Mouse (Mus musculus): ENCODE measurements around the gene Erp27. TPM values are rescaled to one million over a fixed set of nuclear protein-coding genes. Genes with fewer than 3 reads are reported as not detected.

The Erp27 gene
- polyA plus RNA-seq, 1 experiment from 2014 or later, result 0.96 TPM

GRCm38 (mm10) chr6:136903885-136904470, 18.0 kb downstream of the Erp27 start:
- WGBS, result 62% methylated on average over 8 of the region's 8 CpGs
- Histone ChIP-seq H3K36me3 (ENCODE audit: control insufficient read depth, insufficient read depth) (no peaks in the 10 kb centered on the region), H3K4me1 (ENCODE audit: control insufficient read depth, insufficient read depth, low read length) (peaks cover 7% of the 10 kb centered on the region; the same call in 1 of the 2 replicates), H3K27me3 (ENCODE audit: control insufficient read depth, insufficient read depth, low read length) (no peaks in the 10 kb centered on the region), H3K4me3 (ENCODE audit: low read length) (no peak overlapping the region), H3K4me2 (ENCODE audit: low read depth, low read length) (no peak overlapping the region), H3K9me3 (replicated peaks; ENCODE audit: control insufficient read depth, low read length) (peaks cover 2% of the 10 kb centered on the region; the same call in 1 of the 2 replicates), H3K27ac (ENCODE audit: low read length) (no peak overlapping the region), H3K9ac (ENCODE audit: low read length) (no peak overlapping the region)
- no peak for ATAC-seq (replicated peaks; ENCODE audit: extremely low read depth, insufficient read depth, low FRiP score)

- Histone ChIP-seq H3K27me3 (ENCODE audit: control insufficient read depth, insufficient read depth, low read length) (no peaks in the 10 kb centered on the region), H3K4me1 (ENCODE audit: control insufficient read depth, insufficient read depth, low read length) (peaks cover 17% of the 10 kb centered on the region), H3K4me2 (ENCODE audit: low read depth, low read length) (no peak overlapping the region), H3K9ac (ENCODE audit: low read length) (no peak overlapping the region), H3K4me3 (ENCODE audit: low read length) (no peak overlapping the region), H3K9me3 (replicated peaks; ENCODE audit: control insufficient read depth, low read length) (peaks cover 2% of the 10 kb centered on the region; the same call in 1 of the 2 replicates), H3K27ac (ENCODE audit: low read length) (no peak overlapping the region), H3K36me3 (ENCODE audit: control insufficient read depth, insufficient read depth) (no peaks in the 10 kb centered on the region)
- 79% methylated on average over 9 of the region's 9 CpGs for WGBS
- ATAC-seq (replicated peaks; ENCODE audit: extremely low read depth, insufficient read depth, low FRiP score), result no peak
These were observed 19.5 kb downstream of the Erp27 start for GRCm38 (mm10) chr6:136902527-136902926.

- peaks cover 2% of the 10 kb centered on the region; the same call in 1 of the 2 replicates for H3K9me3 ChIP-seq (replicated peaks; ENCODE audit: control insufficient read depth, low read length)
- H3K27ac ChIP-seq (ENCODE audit: low read length), result no peak overlapping the region
- ATAC-seq (replicated peaks; ENCODE audit: extremely low read depth, insufficient read depth, low FRiP score), result no peak
- no peak overlapping the region for H3K4me2 ChIP-seq (ENCODE audit: low read depth, low read length)
- WGBS, result 58% methylated on average over 2 of the region's 2 CpGs
- peaks cover 17% of the 10 kb centered on the region for H3K4me1 ChIP-seq (ENCODE audit: control insufficient read depth, insufficient read depth, low read length)
- H3K36me3 ChIP-seq (ENCODE audit: control insufficient read depth, insufficient read depth), result no peaks in the 10 kb centered on the region
- no peak overlapping the region for H3K9ac ChIP-seq (ENCODE audit: low read length)
- H3K4me3 ChIP-seq (ENCODE audit: low read length), result no peak overlapping the region
- H3K27me3 ChIP-seq (ENCODE audit: control insufficient read depth, insufficient read depth, low read length), result no peaks in the 10 kb centered on the region
These were observed 21.0 kb downstream of the Erp27 start for GRCm38 (mm10) chr6:136901010-136901409.

DNA sequence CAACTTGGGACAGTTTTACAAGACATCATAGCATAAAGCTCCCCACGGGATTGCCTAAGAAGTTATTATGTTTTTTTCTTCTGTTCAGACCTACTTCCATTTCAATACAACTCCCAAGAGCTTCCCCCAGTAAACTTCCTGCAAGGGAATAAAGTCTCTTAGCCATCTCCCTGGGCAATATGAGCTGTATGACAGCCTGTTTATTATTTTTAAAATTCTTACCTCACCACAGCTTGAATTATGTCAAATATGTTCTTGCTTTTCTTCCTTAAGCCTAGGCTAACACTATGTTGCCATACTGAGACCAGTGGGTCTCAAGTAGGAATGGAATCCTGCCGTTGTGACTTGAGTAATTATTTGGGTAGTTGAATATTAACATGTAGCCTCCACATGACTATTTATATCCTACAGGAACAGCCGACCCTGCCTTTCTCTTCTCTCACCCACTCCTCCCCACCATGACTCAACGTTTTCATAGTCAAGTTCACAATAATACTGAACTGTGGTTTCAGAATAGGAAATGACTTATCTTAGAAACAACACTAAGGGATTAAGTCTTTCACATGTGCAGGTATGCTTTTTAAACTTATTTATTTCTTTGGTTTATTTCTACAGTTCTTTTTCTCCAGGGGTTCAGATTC, 21.5 kb downstream of the Erp27 start:
- Histone ChIP-seq H3K36me3 (ENCODE audit: control insufficient read depth, insufficient read depth) (no peaks in the 10 kb centered on the region), H3K9ac (ENCODE audit: low read length) (no peak overlapping the region), H3K4me3 (ENCODE audit: low read length) (no peak overlapping the region), H3K4me2 (ENCODE audit: low read depth, low read length) (no peak overlapping the region), H3K27ac (ENCODE audit: low read length) (no peak overlapping the region; the same call in 1 of the 2 replicates), H3K9me3 (replicated peaks; ENCODE audit: control insufficient read depth, low read length) (peaks cover 2% of the 10 kb centered on the region; the same call in 1 of the 2 replicates), H3K4me1 (ENCODE audit: control insufficient read depth, insufficient read depth, low read length) (peaks cover 17% of the 10 kb centered on the region), H3K27me3 (ENCODE audit: control insufficient read depth, insufficient read depth, low read length) (no peaks in the 10 kb centered on the region)
- ATAC-seq (replicated peaks; ENCODE audit: extremely low read depth, insufficient read depth, low FRiP score), result no peak
- 41% methylated on average over 4 of the region's 4 CpGs for WGBS

DNA sequence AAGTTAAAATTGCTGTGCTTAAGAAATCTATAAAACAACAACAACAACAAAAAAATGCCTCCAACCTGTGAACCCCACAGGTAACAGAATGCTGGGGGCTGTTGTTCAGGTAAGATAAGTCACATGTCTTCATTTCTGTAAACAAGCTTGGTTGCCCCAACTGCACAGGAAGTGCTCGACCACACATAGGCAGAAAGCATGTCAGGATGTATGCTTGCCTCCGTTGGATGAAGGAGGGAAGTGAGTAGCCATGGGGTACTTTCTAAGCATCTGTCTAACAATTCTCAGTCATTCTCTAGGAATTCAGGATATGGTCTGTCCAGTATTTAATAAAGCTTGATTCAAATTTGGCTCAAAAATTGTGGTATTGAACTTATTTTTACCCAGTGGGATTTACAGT, 23.0 kb downstream of the Erp27 start:
- Histone ChIP-seq H3K27ac (ENCODE audit: low read length) (peak overlapping the region; percentile 52), H3K9ac (ENCODE audit: low read length) (no peak overlapping the region), H3K9me3 (replicated peaks; ENCODE audit: control insufficient read depth, low read length) (peaks cover 2% of the 10 kb centered on the region; the same call in 1 of the 2 replicates), H3K36me3 (ENCODE audit: control insufficient read depth, insufficient read depth) (no peaks in the 10 kb centered on the region), H3K27me3 (ENCODE audit: control insufficient read depth, insufficient read depth, low read length) (no peaks in the 10 kb centered on the region), H3K4me3 (ENCODE audit: low read length) (no peak overlapping the region), H3K4me1 (ENCODE audit: control insufficient read depth, insufficient read depth, low read length) (peaks cover 14% of the 10 kb centered on the region), H3K4me2 (ENCODE audit: low read depth, low read length) (no peak overlapping the region)
- ATAC-seq (replicated peaks; ENCODE audit: extremely low read depth, insufficient read depth, low FRiP score), result no peak
- WGBS, result 54% methylated on average over 2 of the region's 2 CpGs

- Histone ChIP-seq H3K4me1 (ENCODE audit: control insufficient read depth, insufficient read depth, low read length) (peaks cover 14% of the 10 kb centered on the region), H3K9me3 (replicated peaks; ENCODE audit: control insufficient read depth, low read length) (peaks cover 2% of the 10 kb centered on the region; the same call in 1 of the 2 replicates), H3K27ac (ENCODE audit: low read length) (peak overlapping the region; percentile 81), H3K9ac (ENCODE audit: low read length) (no peak overlapping the region), H3K4me3 (ENCODE audit: low read length) (no peak overlapping the region), H3K27me3 (ENCODE audit: control insufficient read depth, insufficient read depth, low read length) (no peaks in the 10 kb centered on the region), H3K36me3 (ENCODE audit: control insufficient read depth, insufficient read depth) (no peaks in the 10 kb centered on the region), H3K4me2 (ENCODE audit: low read depth, low read length) (no peak overlapping the region)
- ATAC-seq (replicated peaks; ENCODE audit: extremely low read depth, insufficient read depth, low FRiP score), result peak; percentile 60
- 10% methylated on average over 4 of the region's 4 CpGs for WGBS
These were observed 23.8 kb downstream of the Erp27 start for GRCm38 (mm10) chr6:136898222-136898621.

GRCm38 (mm10) chr6:136897789-136898188, 24.2 kb downstream of the Erp27 start:
- no peak overlapping the region for H3K4me2 ChIP-seq (ENCODE audit: low read depth, low read length)

DNA sequence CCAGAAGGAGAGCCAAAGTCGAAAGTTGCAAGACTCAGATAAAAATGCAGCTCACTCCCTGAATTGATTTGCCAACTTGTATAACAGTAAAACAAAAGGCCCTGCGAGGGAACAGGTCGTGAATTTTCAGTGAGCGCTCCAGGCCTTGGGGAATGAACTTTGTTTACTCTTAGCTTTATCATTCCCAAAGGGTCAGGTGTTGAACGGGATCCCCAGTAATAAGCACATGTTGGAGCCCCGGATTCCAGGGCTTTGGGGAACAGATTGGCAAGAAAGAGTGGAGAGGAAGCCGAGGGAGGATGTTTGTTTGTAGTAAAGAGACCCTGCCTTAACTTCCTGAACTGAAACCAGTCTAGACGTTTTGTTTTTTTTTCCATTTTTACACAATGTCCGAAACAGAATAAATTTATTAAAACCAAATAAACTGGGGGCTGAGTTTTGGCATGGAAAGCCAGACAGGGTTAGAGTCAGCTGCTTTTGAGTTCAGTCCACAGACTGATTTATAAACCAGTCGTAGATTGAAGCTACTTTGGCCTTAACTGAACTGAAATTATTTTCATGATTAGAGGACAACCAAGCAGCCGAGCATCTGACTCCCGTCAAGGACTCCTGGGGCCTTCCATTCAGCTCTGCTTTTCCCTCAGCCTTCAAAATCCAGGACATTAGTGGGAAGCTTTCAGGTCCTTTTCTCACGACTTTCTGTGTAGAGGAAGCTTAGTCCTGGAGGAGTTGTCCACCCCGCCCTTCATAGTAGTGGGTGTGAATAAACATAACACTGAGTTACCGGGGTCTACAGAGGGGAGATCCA, 27.2 kb downstream of the Erp27 start:
- Histone ChIP-seq H3K27me3 (ENCODE audit: control insufficient read depth, insufficient read depth, low read length) (no peaks in the 10 kb centered on the region), H3K4me1 (ENCODE audit: control insufficient read depth, insufficient read depth, low read length) (peaks cover 11% of the 10 kb centered on the region), H3K4me3 (ENCODE audit: low read length) (no peak overlapping the region), H3K27ac (ENCODE audit: low read length) (peak overlapping the region; percentile 67), H3K9ac (ENCODE audit: low read length) (no peak overlapping the region), H3K36me3 (ENCODE audit: control insufficient read depth, insufficient read depth) (no peaks in the 10 kb centered on the region), H3K4me2 (ENCODE audit: low read depth, low read length) (no peak overlapping the region), H3K9me3 (replicated peaks; ENCODE audit: control insufficient read depth, low read length) (peaks cover 2% of the 10 kb centered on the region; the same call in 1 of the 2 replicates)
- ATAC-seq (replicated peaks; ENCODE audit: extremely low read depth, insufficient read depth, low FRiP score), result no peak
- WGBS, result 42% methylated on average over 15 of the region's 15 CpGs

More at GRCm38 (mm10) chr6:136897789-136898188, 24.2 kb downstream of the Erp27 start:
- no peak overlapping the region for H3K4me3 ChIP-seq (ENCODE audit: low read length)
- 44% methylated on average over 4 of the region's 4 CpGs for WGBS
- no peaks in the 10 kb centered on the region for H3K27me3 ChIP-seq (ENCODE audit: control insufficient read depth, insufficient read depth, low read length)
- H3K9me3 ChIP-seq (replicated peaks; ENCODE audit: control insufficient read depth, low read length), result peaks cover 2% of the 10 kb centered on the region; the same call in 1 of the 2 replicates
- no peak for ATAC-seq (replicated peaks; ENCODE audit: extremely low read depth, insufficient read depth, low FRiP score)
- peak overlapping the region; percentile 81 for H3K27ac ChIP-seq (ENCODE audit: low read length)
- peaks cover 14% of the 10 kb centered on the region for H3K4me1 ChIP-seq (ENCODE audit: control insufficient read depth, insufficient read depth, low read length)
- H3K36me3 ChIP-seq (ENCODE audit: control insufficient read depth, insufficient read depth), result no peaks in the 10 kb centered on the region
- no peak overlapping the region for H3K9ac ChIP-seq (ENCODE audit: low read length)

DNA sequence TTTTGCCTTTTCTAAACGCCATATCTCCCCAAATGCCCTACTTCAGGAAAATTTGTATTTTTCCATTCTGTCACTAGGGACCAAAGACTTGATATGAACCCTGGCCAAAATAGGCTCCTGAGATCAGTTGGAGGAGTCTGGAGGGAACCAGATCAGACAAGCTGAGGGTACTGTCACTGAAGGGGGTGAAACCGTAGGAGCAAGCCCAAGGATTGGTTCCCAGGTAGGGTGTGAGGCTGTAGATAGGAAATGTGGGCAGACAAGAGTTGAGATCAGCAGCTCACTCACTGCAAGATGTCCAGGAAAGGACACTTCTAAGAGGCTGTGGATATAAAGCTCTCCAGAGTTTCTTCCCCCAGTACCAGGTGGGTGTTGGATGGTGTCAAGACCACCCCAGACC, 30.0 kb downstream of the Erp27 start:
- H3K4me2 ChIP-seq (ENCODE audit: low read depth, low read length), result no peak overlapping the region
- WGBS, result 70% methylated on average over 2 of the region's 2 CpGs
- H3K27ac ChIP-seq (ENCODE audit: low read length), result no peak overlapping the region
- ATAC-seq (replicated peaks; ENCODE audit: extremely low read depth, insufficient read depth, low FRiP score), result no peak
- peaks cover 6% of the 10 kb centered on the region for H3K4me1 ChIP-seq (ENCODE audit: control insufficient read depth, insufficient read depth, low read length)
- no peak overlapping the region for H3K9ac ChIP-seq (ENCODE audit: low read length)
- H3K36me3 ChIP-seq (ENCODE audit: control insufficient read depth, insufficient read depth), result no peaks in the 10 kb centered on the region
- no peaks in the 10 kb centered on the region for H3K9me3 ChIP-seq (replicated peaks; ENCODE audit: control insufficient read depth, low read length)
- H3K4me3 ChIP-seq (ENCODE audit: low read length), result no peak overlapping the region
- H3K27me3 ChIP-seq (ENCODE audit: control insufficient read depth, insufficient read depth, low read length), result no peaks in the 10 kb centered on the region
